Mouse (Mus musculus) C2C12 (cell line): ENCODE results near the gene Fgd6.

Experiments used
- CTCF ChIP-seq: IDR thresholded peaks from one replicate; pipeline ENCODE4 v1.5.1; 2011; ENCODE audit not compliant: control insufficient read depth, insufficient read depth, insufficient read length
- MAX ChIP-seq: IDR thresholded peaks from one replicate; pipeline ENCODE4 v1.6.1; 2011; ENCODE audit warnings: mild to moderate bottlenecking, control low read depth
- MYOD1 ChIP-seq: IDR thresholded peaks from one replicate; pipeline ENCODE4 v1.6.1; 2011; ENCODE audit warnings: low read depth; ENCODE audit not compliant: control insufficient read depth, insufficient read length
- USF1 ChIP-seq: IDR thresholded peaks from one replicate; pipeline ENCODE4 v1.6.1; 2011; ENCODE audit warnings: low read depth, mild to moderate bottlenecking, control low read depth, moderate library complexity

DNA sequence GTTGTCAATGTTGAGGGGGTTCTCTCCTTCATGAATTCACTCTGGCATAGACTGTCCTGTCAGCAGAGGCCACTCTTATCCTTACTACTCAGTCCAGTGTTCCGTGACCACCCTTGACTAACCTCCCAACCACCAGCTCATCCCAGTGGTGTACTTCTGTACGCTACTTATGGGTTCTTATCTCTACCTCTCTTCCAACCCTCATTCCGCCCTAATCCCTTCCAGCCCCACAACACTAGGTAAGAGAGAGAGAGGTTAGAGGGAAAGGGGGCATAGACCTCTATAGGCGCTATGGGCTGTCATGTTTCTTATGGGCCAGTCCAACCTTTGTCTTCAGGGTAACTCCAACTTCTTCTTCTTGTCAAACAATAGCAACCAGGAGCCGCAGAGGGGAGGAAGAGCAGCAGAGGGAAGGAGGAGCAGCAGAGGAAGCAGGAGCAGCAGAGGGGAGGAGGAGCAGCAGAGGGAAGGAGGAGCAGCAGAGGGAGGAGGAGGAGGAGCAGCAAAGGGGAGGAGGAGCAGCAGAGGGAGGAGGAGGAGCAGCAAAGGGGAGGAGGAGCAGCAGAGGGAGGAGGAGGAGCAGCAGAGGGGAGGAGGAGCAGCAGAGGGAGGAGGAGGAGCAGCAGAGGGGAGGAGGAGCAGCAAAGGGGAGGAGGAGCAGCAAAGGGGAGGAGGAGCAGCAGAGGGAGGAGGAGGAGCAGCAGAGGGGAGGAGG lies 125.4 kb downstream of the Fgd6 start:
- TF ChIP-seq MAX (no peak), CTCF (no peak), MYOD1 (no peak), USF1 (no peak)
